Mouse (Mus musculus) forebrain, embryonic 11.5 days (tissue): Measurements from ENCODE around the gene Enpp7. TPM values are rescaled to one million over a fixed set of nuclear protein-coding genes. Genes with fewer than 3 reads are reported as not detected.

Source experiments
- ATAC-seq: fragments of 200-750 bp; cut with Nextera tagmentation; replicated peaks from 2 replicates; pipeline ENCODE4 v1.8.0; 2017; ENCODE audit warnings: moderate TSS enrichment; ENCODE audit not compliant: low FRiP score
- DNase-seq: peaks from one replicate; pipeline ENCODE4 v3.0.0-alpha.2; 2017; ENCODE audit warnings: low spot score
- H3K27ac ChIP-seq: fragments of 300-500 bp; sonication (generic); 2 replicates; pipeline ENCODE4 v1.5.1; 2014; ENCODE audit warnings: low read depth, low read length
- H3K27me3 ChIP-seq: fragments of 300-500 bp; sonication (generic); 2 replicates; pipeline ENCODE4 v1.6.1; 2014; ENCODE audit warnings: mild to moderate bottlenecking, low read length, mixed read lengths; ENCODE audit not compliant: control insufficient read depth, insufficient read depth
- H3K36me3 ChIP-seq: fragments of 300-500 bp; sonication (generic); 2 replicates; pipeline ENCODE4 v1.6.1; 2014; ENCODE audit warnings: mild to moderate bottlenecking, low read length, moderate library complexity, mixed read lengths; ENCODE audit not compliant: control insufficient read depth, insufficient read depth
- H3K4me1 ChIP-seq: fragments of 300-500 bp; sonication (generic); replicated peaks from 2 replicates; pipeline ENCODE4 v1.6.1; 2014; ENCODE audit warnings: low read length, mixed read lengths; ENCODE audit not compliant: control insufficient read depth, insufficient read depth
- H3K4me2 ChIP-seq: fragments of 300-500 bp; sonication (generic); 2 replicates; pipeline ENCODE4 v1.6.1; 2014; ENCODE audit warnings: low read depth, mild to moderate bottlenecking, low read length, moderate library complexity, mixed read lengths; ENCODE audit not compliant: severe bottlenecking
- H3K4me3 ChIP-seq: fragments of 300-500 bp; sonication (generic); 2 replicates; pipeline ENCODE4 v1.5.1; 2014; ENCODE audit warnings: low read depth, low read length
- H3K9ac ChIP-seq: fragments of 300-500 bp; sonication (generic); 2 replicates; pipeline ENCODE4 v1.6.1; 2014; ENCODE audit warnings: low read length
- H3K9me3 ChIP-seq: fragments of 300-500 bp; sonication (generic); 2 replicates; pipeline ENCODE4 v1.6.1; 2016; ENCODE audit warnings: low read length, mixed read lengths; ENCODE audit not compliant: control insufficient read depth
- WGBS: fragments of 180-500 bp; shearing (Covaris S2); extraction: QIAGEN DNeasy Blood & Tissue Kit; methylation state at CpG from one replicate; pipeline ENCODE4 v1.1.7; 2014; 5-methylcytosine and 5-hydroxymethylcytosine counted together
- polyA plus RNA-seq: library from polyadenylated mRNA; unstranded; fragments of >200 nt; fragmentation: Nextera tagmentation; extraction: Ambion mirVana; gene quantifications from 2 replicates; pipeline ENCODE4 v1.2.1, GENCODE M21; 2014

Gene Enpp7
- polyA plus RNA-seq, 1 experiment from 2014 or later: not detected

- DNase-seq: no peak
- Histone ChIP-seq H3K4me3 (no peak overlapping the region), H3K4me1 (peaks cover 10% of the 10 kb centered on the region; the same call in 1 of the 2 replicates), H3K9me3 (no peaks in the 10 kb centered on the region), H3K36me3 (no peaks in the 10 kb centered on the region), H3K27me3 (peaks cover 7% of the 10 kb centered on the region; the same call in 1 of the 2 replicates), H3K9ac (no peak overlapping the region), H3K4me2 (no peak overlapping the region), H3K27ac (no peak overlapping the region)
- WGBS: 64% methylated on average over 2 of the region's 2 CpGs
- ATAC-seq: no peak
Measured at GRCm38 (mm10) chr11:119000877-119001276, 12.9 kb downstream of the Enpp7 start.

GRCm38 (mm10) chr11:119001493-119002128, 13.6 kb downstream of the Enpp7 start:
- peaks cover 7% of the 10 kb centered on the region; the same call in 1 of the 2 replicates for H3K27me3 ChIP-seq
- no peaks in the 10 kb centered on the region for H3K9me3 ChIP-seq
- H3K9ac ChIP-seq: no peak overlapping the region
- WGBS: 77% methylated on average over 4 of the region's 4 CpGs
- no peak overlapping the region for H3K27ac ChIP-seq
- no peak overlapping the region for H3K4me2 ChIP-seq
- DNase-seq (no peak), ATAC-seq (no peak)
- peaks cover 10% of the 10 kb centered on the region; the same call in 1 of the 2 replicates for H3K4me1 ChIP-seq
- no peaks in the 10 kb centered on the region for H3K36me3 ChIP-seq
- H3K4me3 ChIP-seq: no peak overlapping the region

GRCm38 (mm10) chr11:119005547-119006275, 17.7 kb downstream of the Enpp7 start:
- Histone ChIP-seq H3K27ac (no peak overlapping the region), H3K9me3 (no peaks in the 10 kb centered on the region), H3K4me1 (no peaks in the 10 kb centered on the region), H3K4me2 (no peak overlapping the region), H3K27me3 (no peaks in the 10 kb centered on the region), H3K36me3 (no peaks in the 10 kb centered on the region), H3K4me3 (no peak overlapping the region), H3K9ac (no peak overlapping the region)
- DNase-seq (no peak), ATAC-seq (no peak)
- 90% methylated on average over 10 of the region's 10 CpGs for WGBS

GRCm38 (mm10) chr11:119006462-119006861, 18.5 kb downstream of the Enpp7 start:
- Histone ChIP-seq H3K27ac (no peak overlapping the region), H3K9ac (no peak overlapping the region), H3K4me2 (no peak overlapping the region), H3K9me3 (no peaks in the 10 kb centered on the region), H3K4me3 (no peak overlapping the region), H3K36me3 (no peaks in the 10 kb centered on the region), H3K27me3 (no peaks in the 10 kb centered on the region), H3K4me1 (no peaks in the 10 kb centered on the region)
- WGBS: 75% methylated on average over 3 of the region's 3 CpGs
- no peak for ATAC-seq
- DNase-seq: no peak

- ATAC-seq (no peak), DNase-seq (no peak)
- 20% methylated on average over 21 of the region's 21 CpGs for WGBS
- Histone ChIP-seq H3K9me3 (no peaks in the 10 kb centered on the region), H3K4me3 (no peak overlapping the region), H3K27ac (no peak overlapping the region), H3K27me3 (no peaks in the 10 kb centered on the region), H3K9ac (no peak overlapping the region), H3K36me3 (no peaks in the 10 kb centered on the region), H3K4me1 (no peaks in the 10 kb centered on the region), H3K4me2 (peak overlapping the region; percentile 3; the same call in 1 of the 2 replicates)
Measured at GRCm38 (mm10) chr11:119007461-119008456, 19.8 kb downstream of the Enpp7 start.

- no peak for DNase-seq
- 83% methylated on average over 7 of the region's 7 CpGs for WGBS
- no peaks in the 10 kb centered on the region for H3K9me3 ChIP-seq
Measured at GRCm38 (mm10) chr11:119014455-119014854, 26.5 kb downstream of the Enpp7 start.

GRCm38 (mm10) chr11:119017506-119017905, 29.5 kb downstream of the Enpp7 start:
- Histone ChIP-seq H3K4me1 (peaks cover 8% of the 10 kb centered on the region; the same call in 1 of the 2 replicates), H3K4me3 (no peak overlapping the region), H3K4me2 (no peak overlapping the region), H3K36me3 (no peaks in the 10 kb centered on the region), H3K27me3 (peaks cover 8% of the 10 kb centered on the region), H3K9me3 (no peaks in the 10 kb centered on the region), H3K9ac (no peak overlapping the region), H3K27ac (no peak overlapping the region)
- 46% methylated on average over 7 of the region's 7 CpGs for WGBS
- ATAC-seq: no peak
- DNase-seq: no peak

More at GRCm38 (mm10) chr11:119014455-119014854, 26.5 kb downstream of the Enpp7 start:
- no peak for ATAC-seq
- Histone ChIP-seq H3K4me3 (no peak overlapping the region), H3K4me1 (0 out of 2 replicates have a peak, but pooled peaks cover 4% of the 10 kb centered on the region), H3K27me3 (no peaks in the 10 kb centered on the region), H3K27ac (no peak overlapping the region), H3K4me2 (no peak overlapping the region), H3K36me3 (no peaks in the 10 kb centered on the region), H3K9ac (no peak overlapping the region)

- 95% methylated on average over 7 of the region's 7 CpGs for WGBS
- H3K4me1 ChIP-seq: peaks cover 21% of the 10 kb centered on the region
- no peak overlapping the region for H3K4me3 ChIP-seq
- H3K4me2 ChIP-seq: no peak overlapping the region
- H3K27ac ChIP-seq: no peak overlapping the region
- DNase-seq (no peak), ATAC-seq (no peak)
- no peaks in the 10 kb centered on the region for H3K36me3 ChIP-seq
- H3K9ac ChIP-seq: no peak overlapping the region
- H3K27me3 ChIP-seq: peaks cover 8% of the 10 kb centered on the region
- H3K9me3 ChIP-seq: no peaks in the 10 kb centered on the region
Measured at GRCm38 (mm10) chr11:119021180-119021579, 33.2 kb downstream of the Enpp7 start.
